Mouse (Mus musculus) lung, postnatal 0 days (tissue): ENCODE data around the gene Pon3.

Experiments
- CTCF ChIP-seq: IDR thresholded peaks from 2 replicates; pipeline ENCODE4 v1.5.1; 2016; ENCODE audit warnings: antibody characterized with exemption, mild to moderate bottlenecking
- EP300 ChIP-seq: IDR thresholded peaks from 2 replicates; pipeline ENCODE4 v1.6.1; 2016; ENCODE audit warnings: antibody characterized with exemption, mild to moderate bottlenecking, control low read depth

DNA sequence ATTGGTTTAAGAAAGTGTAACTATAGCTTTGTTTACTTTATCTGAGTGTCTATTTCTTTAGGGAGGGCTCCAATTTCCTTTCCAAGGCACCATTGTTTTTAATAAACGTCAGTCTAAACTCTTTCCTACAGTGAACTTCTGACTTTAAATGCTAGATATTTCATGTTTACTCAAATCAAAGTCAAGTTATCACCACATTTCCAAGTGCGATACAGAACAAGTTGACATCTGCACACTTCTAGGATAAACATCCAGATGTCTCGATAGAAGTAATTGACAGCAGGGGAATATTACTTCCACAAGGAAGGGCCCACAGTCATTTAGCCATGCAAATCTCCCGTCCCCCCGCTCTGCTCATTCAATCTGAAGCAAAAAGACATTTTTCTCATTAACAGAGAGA is 21.9 kb upstream of the Pon3 start:
- no peak for TF ChIP-seq CTCF
- TF ChIP-seq EP300: peak; percentile 40; the same call in 1 of the 2 replicates
